Mouse (Mus musculus): ENCODE measurements at regions not wholly inside any gene's neighbourhood (a gene's known extent, or its start where the extent isn't known, plus 50 kb on each side); places are given as distances from the start of the nearest gene placed in this dataset.
A peak's percentile ranks its signal among the peaks of the same experiment; 100 is the strongest.

DNA sequence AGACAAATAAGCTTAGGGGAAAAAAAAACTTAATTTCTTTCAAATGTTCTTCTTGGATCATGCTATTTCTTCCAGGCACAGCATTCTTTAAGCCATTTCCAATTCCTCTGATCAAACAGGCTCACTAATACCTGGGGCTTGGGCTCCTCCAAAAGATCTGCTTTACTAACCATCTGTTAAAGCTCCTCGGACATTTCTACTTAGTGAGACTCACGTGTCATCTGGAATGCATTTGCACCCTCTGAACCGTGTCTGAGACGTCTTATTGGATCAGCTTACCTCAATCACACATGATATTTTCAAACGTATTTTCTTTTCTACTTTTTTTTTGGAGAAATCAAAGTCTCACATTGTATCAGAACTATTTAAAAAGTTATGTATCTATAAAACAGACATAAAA, 132.4 kb downstream of the Npr3 start:
- no peak for DNase-seq (ENCODE audit: low spot score in 2 of 2)

DNA sequence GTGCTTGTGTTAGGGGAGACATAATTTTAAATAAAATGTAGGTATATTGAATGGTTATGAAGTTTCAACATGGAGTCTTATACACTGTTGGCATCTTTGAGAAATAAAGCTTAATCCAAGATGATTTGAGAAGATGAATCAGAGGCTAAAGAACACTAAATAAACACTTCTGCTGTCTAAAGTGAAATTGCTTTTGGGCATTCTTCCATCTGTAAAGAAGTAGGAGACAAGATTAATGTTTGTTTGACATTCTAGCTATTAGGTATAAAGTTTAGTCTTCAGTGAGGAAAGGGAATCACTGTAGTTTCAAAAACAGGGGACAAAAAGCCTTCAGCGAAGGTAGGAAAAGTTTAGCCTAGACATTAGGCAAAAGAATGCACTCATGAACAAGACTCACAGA, 136.5 kb downstream of the Npr3 start:
- no peak for DNase-seq (ENCODE audit: low spot score in 2 of 2)

DNA sequence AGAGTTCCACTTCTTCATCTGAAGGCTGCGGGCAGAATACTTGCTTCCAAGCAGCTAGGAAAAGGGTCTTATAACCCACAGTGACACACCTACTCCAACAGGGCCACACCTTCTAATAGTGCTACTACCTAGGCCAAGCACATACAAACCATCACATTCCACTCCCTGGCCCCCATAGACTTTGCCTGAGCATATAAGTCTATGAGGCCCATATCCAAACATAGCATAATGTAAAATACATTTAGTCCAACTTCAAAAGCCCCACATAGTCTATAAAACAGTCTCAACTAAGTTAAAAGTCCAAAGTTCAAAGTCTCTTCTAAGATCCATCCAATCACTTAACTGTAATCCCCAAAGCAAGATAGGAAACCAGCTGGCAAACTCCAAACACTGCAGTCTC, 149.1 kb downstream of the Npr3 start:
- DNase-seq (ENCODE audit: low spot score in 2 of 2): no peak

DNA sequence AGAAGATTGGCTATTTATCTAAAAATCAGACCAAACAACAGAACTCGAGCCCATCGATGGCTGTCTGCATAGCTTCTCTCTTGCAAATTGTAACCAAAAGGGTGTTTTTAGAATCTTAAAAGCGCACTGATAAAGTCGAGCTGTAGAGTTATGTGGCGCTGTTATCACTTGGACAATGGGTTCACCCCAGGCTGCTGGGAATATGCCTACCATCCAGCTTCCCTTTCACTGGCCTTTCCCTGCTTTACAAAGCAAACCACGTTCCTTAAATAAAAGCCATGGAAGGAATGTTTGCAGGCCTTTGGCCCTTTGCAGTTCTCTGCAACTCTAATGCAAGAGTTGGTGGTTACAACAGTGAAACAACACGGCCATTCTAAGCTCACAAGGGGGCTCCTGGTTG, 150.3 kb downstream of the Npr3 start:
- DNase-seq (ENCODE audit: low spot score in 2 of 2): no peak

DNA sequence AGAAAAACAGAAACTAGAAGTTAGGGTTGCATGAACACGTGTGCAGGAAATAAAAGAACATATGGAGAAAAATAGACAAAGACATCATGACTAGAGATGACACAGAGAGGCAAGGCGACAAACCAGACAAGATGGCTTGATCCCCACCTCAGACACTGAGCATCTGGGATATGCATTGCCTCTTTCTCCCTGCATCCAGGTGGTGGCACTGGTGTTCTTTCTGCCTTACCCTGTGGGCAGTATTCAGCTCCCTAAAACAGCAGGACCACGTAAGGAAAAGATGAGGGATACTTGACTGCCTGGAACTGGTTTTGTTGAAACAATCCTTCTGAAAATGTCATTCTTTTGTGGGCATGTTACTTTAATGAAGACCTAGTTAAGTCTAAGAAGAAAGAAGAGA, 153.9 kb downstream of the Npr3 start:
- DNase-seq (ENCODE audit: low spot score in 2 of 2): peak; percentile 67 to 72

DNA sequence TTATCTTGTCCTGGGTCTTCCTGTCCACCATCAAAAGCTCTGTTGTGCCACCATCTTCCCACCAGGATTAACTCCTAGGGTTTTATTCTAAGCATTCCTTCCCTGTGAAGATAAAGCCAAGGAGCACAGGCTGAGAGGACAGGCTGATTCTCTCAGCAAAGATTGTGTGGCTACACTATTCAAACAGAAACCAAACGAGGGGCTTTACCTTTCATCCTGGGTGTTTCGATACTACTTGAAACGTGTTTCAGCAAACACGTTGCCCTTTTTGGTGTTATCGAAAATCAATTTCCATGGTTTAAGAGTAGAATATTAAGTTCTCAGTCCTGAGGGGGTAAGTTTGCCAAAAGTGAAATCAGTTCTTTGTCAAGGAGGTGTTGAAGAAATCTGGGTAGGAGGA, 156.2 kb downstream of the Npr3 start:
- DNase-seq (ENCODE audit: low spot score in 2 of 2): no peak

DNA sequence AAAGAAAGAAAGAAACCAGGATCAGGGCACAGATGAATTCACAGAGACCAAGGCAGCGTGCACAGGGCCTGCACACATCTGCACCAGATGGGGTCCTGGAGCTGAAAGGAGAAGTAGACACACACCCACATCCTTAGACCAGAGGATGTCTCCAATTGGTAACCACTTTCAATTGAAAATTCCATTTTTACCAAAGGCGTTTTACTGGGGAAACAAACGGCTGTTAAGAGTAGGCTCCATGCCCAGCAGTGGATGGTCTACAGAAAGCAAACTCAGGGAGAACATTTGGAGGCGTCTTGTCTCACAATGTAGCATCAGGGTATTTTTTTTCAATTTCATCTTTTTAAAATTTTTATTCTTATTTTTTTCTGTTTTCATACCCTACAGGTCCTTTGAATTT, 157.6 kb downstream of the Npr3 start:
- no peak for DNase-seq (ENCODE audit: low spot score in 2 of 2)

DNA sequence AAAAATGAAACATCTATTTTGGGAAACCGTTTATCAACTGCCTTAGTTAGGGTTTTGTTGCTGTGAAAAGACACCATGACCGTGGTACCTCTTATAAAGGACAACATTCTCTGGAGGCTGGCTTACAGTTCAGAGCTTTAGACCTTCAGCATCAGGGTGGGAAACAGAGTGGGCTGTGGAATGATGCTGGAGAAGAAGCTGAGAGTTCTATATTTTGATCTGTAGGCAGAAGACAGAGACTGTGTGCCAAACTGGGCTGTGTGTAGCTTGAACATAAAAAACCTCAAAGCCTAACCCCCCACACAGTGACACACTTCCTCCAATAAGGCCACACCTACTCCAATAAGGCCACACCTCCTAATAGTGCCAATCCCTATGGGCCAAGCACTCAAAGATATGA, 158.8 kb downstream of the Npr3 start:
- DNase-seq (ENCODE audit: low spot score in 2 of 2): no peak

DNA sequence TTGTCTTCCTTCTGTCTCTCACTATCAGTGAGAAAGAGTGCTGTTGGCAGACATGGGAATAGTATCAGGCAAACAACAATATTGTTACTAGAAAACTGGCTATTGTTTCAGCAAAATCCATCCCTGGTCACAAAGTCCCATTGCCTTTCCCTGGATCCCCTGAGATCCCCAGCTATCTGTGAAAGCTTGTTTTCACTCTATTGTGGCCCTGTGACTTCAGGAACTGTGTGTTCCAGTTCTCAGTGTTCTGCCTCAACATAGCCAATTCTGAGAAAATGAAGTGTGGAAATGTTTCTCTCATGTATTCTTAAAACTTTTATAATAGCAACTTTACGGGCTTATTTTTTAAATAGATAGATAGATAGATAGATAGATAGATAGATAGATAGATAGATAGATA, 160.3 kb downstream of the Npr3 start:
- DNase-seq (ENCODE audit: low spot score in 2 of 2): no peak

DNA sequence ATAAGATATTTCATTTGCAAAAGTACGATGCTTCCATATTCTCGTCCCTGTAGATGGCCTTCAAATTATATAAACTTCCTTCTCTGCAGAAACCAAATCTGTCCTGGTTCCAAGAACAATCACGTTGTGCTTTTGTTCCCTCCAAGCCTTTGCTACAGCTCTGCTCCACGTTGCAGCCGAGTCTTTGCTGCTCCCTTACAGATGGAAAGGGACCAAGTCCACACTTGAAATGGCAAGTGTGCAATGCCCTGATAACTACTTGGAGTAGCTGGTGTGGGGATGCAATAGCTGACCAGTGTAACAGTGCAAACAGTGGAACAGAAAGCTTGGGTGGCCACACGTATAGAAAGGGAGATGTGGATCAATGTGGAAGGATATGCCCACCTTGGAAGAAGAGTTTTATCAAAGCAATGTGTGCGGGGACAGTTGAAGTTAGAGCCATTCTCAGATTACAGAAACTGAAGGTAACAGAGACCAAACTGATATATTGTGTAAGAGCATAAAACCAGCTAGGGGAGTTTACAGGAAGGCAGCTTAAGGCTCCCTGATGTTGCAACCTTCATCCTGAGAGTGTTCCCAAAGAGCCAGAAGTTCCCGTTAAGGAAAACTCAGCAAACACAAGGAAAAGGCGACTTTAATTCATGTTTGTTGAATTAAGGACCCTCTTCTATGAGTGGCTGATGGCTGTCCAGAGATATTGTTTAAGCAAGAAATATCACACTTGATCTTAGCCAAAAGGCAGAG, 161.3 kb downstream of the Npr3 start:
- no peak for DNase-seq (ENCODE audit: low spot score in 2 of 2)

DNA sequence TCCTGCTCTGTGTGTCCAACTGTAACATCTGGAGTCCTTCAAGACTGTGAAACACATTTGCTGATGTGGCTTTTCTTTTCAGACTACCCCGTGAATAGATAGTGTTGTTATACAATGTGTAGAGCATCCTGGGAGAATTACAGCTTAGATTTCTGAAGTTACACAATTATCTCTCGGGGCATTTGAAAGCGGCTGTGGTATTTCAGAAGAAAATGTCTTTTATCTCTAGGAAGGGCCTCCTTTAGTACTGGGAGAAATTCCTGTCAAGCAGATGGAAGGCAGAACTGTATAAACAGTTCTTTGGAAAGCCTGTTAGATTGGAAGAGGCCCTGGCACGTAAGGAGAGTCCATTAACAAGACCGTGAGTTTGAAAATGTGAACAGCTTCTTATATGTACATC, 162.2 kb downstream of the Npr3 start:
- no peak for DNase-seq (ENCODE audit: low spot score in 2 of 2)

DNA sequence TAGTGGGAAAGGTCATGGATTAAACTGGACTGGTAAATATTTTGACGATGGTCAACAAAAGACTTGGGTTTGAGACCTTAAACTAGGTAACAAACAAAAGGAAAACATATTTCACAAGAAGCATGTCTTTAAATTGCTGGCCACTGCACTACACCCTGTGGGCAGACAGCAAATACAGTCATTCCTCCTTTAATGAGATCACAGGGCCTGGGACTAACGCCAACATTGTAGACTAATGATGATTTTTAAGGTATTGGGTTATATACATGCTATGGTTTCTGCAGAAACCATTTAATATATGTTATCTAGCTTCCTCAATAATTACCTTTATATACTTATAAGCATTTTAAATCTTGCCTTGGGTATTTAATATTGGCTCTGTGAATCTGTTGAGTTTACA, 162.8 kb downstream of the Npr3 start:
- no peak for DNase-seq (ENCODE audit: low spot score in 2 of 2)

DNA sequence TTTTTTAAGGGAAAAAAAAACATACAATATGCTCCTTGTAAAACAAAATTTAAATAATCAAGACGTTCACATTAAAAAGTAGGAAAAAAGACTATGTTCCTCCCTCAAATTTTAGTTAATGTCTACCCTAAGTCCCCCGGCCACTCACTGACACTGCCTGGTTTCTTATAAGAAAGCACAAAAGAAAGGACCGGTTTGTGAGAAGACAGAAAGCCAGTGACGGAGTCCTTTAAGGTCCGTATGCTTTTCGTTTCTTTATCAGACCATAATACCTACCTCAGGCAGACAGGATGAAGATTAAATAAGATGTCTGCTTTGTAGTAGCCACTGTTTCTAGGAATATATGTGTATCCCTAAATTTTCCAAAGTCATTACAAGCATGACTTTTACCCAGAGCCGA, 164.3 kb downstream of the Npr3 start:
- no peak for DNase-seq (ENCODE audit: low spot score in 2 of 2)

DNA sequence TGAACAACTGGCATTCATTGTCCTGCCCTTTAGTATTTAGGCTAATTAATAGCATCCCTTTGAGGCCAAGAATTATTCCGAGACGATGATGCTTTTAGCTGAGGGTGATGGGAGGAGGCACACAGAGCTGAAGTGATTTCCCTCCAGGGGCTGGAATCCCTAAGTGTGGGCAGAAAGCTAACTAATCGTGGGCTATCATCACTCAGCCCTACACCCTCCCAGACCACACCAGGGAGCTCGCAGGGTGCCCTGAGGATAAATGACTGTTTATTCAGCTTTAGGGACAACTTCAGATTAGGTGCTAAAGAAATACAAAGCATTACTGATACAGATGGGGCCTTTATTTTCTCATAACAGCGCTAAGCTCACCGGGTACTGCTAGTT, 164.7 kb downstream of the Npr3 start:
- no peak for DNase-seq (ENCODE audit: low spot score in 2 of 2)

DNA sequence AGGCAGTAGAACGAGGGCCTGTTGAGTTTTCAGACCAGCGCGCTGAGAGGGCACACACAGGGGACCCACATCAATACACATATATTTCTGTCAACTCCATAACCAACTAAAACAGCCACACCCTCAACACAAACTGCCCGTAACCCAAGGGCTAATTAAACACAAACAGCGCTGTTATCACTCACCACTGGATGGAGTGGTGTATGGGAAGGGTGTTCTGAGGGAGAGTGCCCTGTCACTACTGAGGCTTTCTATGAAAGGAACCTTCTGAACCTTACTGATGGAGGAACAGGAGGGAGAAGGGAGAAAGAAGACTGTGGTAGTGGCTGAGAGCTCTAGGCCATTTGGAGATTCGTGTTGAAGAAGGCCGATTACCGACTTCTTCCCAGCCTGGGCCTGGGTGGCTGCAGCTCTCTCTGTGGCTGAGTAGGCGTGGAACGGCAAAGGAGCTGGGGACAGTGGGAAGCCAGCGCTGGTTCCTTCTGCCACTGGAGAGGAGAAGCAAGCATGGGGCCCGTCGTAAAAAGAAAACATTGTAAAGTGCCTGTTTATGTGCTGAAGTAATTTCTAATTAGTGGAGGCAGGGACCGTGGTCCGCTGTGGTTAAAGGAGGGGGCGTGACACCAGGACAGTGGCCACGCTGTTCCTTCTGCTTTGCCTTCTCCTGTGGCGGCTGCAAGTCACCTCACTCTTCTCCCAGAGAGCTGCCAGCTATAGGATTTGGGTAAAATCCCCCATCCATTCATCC, 165.3 kb downstream of the Npr3 start:
- no peak for DNase-seq (ENCODE audit: low spot score in 2 of 2)

DNA sequence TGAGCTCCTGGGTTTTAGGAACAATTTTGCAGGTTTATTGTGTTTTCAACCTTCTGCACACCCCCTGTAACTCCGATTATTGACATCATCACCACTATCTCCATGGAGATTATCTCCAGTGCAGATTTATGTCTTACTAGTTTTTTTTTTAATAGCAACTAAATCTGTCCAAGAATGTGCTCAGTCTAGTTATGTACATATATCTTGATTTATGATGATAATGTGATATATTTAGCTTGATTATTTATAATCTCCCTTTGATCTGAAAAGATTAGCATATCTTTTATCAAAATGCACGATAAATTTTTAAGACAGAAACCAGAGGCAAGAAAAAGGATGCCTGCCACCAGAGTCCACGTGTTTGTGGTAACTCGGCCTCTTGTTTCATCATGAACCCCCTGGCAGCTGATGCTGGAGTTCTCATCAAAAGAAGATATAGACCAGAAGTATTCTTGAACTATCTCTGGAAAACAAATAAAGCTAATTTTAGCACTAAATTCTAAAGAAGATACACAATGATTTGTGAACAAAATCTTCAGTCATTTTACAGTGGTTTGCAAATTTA, 169.6 kb downstream of the Npr3 start:
- DNase-seq (ENCODE audit: low spot score in 2 of 2): no peak

DNA sequence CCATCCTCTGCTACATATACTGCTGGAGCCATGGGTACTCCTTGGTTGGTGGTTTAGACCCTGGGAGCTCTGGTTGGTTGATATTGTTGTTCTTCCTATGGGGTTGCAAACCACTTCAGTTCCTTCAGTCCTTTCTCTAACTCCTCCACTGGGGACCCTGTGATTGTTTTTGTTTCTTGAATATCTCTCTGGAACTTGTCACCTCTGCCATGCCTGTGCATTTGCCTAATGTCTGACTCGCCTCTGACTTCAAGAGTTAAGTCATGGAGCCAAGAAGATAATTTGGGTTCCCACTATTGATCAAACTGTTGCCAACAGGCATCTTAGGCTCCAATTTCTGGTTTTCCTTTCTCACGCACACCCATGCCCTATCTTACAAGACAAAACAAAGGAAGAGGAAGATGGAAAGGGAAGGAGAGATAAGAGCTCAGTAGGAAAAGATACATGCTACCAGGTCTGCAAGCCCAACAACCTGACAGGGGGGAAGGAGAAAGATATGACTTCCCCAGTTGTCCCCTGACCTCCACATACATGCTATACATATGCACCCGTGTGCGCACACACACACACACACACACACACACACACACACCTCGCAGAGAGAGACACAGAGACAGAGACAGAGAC, 172.3 kb downstream of the Npr3 start:
- no peak for DNase-seq (ENCODE audit: low spot score in 2 of 2)

DNA sequence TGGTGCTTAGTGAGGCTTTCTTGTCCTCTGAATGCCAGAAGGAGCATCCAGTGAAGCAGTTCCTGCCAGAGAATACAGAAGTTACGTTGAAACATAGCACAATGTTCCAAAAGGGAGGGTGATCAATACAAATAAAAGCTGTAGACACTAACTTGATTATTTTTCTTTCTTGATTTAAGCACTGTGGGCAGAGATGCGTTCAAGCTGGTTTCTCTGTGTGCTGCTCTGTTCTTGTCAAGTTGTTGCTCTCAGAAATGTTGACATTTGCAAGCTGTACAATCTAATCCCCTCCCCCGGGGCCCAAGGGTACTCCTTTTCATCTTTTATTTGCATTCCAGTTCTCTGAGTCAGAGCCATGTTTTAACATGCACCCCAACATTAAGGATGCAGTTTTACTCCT, 177.7 kb downstream of the Npr3 start:
- no peak for DNase-seq (ENCODE audit: low spot score in 2 of 2)

DNA sequence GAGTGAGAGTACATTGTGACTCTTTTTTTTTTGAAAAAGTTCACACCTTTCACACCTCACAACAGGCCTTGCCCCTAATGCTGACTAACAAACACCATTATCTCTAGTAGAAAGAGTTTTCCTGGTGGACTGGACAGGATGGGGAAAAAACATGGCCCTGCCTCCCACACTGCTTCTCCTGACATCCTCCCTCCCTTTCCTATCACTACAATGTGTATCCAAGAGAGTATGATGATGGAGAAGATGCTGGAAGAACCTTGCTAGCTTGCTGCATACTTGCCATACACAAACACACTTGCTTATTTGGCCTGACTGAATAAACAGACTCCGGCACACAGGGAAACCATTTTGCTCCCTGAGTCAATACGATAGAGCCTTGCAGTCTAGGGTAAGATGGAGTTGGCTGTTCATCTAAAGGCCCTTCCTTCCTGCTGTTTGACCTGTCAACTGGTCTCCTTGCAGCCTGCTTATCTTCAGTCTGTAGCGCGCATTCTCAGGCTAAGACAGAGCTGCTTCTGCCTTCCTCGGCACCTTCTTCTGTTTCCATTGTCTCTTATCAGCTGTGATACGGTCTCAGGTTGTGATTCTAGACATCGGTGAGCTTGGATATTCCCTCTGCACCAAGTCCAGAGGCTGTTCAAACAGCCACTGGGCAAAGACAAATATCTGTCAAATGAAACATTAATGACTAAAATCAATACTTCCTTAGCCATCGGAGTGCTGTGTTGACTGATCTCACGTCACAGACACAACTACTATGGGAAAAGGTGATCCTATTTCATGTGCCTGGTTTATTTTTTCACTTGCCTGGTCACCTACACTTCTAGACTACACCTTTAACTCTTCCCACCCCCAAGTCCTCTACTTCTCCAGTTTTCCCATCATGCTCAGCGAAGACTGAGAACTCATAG, 181.2 kb downstream of the Npr3 start:
- DNase-seq (ENCODE audit: low spot score in 2 of 2): no peak

DNA sequence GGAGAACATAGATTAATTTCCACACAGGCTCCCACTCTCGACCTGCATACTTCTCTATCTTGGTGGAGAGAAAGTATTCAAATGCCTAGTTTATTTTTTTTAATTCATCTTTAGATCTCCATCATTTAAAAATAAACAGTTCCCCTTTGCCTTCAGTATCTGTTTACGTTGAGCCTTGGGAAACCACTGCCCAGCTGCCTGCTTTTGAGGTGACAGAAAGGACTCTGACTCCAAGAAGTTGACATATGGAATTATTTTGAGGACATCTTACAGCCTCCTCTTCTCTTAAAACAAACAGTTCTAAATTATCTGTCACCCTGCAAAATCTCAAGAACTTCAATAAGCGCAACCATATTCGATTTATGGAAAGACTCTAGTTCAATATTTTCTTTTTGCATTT, 186.4 kb downstream of the Npr3 start:
- DNase-seq (ENCODE audit: low spot score in 2 of 2): no peak

DNA sequence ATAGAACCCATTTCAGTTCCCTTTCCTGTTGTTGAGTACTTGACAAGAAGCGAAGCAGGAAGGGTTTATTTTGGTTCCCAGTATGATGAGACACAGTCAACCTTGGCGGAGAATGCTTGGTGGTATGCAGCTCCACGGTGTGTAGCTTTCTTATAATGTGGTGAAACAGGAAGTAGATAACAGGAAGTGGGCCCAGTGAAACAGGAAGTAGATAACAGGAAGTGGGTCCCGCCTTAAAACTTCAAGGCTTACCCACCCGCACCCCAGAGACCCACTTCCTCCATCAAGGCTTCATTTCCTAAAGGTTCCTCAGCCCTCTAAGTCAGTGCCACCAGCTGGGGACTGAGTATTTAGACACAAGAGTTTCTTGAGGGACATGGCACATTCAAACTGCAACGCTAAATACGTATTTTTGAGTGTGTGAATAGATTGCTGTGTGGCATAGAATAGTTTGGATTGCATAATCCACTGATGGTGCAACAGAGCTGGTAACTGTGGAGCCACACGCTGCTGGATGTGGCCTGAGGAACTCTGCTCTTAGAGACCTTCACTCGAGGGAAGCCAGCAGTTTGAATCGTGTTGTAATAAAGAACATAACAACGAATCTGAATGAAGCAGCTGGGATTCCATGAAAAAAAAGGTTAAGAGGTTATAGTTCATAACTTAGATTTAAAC, 190.8 kb downstream of the Npr3 start:
- DNase-seq (ENCODE audit: low spot score in 2 of 2): no peak
